Mouse (Mus musculus) cerebellum, postnatal 4 days (tissue): ENCODE measurements around the gene Myo1e.
"Not testable (repeated sequence)": the region's sequence is repeated elsewhere in the genome, so short reads cannot be mapped to it uniquely, and the experiment has no call there.

Experiments used
- DNase-seq, 2 experiments: peaks; one replicate each; pipeline ENCODE4 v3.0.0; 2022; ENCODE audit warnings: low spot score in 2 of 2, mixed read lengths in 1 of 2

Myo1e gene

DNA sequence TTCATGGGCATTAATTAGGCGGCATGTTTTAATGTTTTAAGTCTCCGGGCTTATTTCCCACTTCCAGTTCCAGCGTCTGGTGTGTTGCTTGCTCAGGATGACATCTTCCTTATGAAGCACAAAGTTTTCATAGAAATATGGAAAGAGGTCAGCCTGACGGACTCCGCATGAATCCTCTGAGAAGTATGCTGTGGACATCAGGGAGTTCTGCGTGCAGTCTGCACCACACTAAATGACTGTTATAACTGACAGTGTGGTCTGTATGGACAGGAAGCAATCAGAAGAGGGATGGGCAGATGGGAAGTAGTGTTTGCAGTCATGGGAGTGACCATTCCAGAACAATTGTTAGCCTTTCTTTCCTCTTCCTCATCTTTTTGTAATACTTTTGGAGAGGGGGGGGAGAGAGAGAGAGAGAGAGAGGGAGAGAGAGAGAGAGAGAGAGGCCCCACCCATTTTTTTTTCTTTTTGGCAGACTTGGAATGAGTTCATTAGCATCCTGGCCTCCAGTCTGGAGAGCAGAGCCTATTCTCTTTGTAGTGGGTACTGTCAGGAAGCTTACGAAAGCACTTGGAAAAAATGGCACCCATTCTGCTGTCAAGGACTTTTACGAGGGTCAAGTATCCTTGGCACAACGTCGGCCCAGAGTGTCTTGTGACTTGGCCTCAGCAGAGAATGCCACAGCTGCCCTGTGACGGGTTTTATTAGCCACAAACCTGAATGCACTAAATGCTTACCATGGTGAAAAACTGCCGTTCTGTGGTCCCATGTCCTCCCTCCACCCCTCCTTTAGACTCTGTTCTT lies 42.9 kb downstream of the Myo1e start:
- no peak for DNase-seq

DNA sequence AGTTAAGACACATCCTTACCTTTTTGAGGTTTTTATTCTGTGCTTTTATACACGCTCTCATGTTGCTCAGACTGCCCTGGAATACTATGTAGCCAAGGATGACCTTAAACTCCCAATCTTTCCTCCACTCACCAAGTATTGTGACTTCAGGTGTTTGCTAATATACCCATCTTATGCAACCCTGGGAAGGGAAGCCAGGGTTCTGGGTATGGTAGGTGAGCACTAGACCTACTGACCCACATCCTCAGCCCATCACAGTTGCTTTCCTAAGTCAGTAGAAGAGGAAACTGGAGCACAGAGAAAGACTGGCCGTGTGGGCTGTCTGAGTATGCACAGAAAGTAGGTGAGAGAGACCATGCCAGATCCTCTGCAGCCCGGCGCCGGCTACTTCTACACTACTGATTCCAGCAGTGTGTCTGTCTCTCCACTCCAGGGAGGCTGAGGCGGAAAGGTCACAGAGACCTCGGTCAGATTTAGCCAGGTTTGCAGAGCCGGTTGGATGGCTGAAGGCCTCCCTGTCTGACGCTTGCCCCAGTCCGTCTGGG lies 44.4 kb downstream of the Myo1e start:
- DNase-seq: no peak

DNA sequence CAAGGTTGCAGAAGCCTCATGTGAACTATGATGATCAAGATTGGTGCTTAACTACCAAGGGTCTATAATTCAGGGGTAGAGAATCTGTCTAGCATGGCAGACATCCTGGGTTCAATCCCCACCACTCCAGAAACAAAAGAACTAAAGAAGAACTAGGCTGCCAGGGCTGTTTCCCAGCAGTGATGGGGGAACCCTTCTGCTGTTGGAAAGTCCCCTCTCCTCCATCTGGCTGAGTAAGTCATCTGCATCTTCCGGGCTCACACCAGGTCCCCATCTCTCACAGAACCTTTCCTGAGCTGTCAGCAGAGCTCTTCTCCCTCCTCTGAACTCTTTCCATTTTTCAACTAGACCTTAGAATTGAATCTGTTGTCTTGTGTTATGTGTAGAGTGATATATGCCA lies 45.9 kb downstream of the Myo1e start:
- no peak for DNase-seq

DNA sequence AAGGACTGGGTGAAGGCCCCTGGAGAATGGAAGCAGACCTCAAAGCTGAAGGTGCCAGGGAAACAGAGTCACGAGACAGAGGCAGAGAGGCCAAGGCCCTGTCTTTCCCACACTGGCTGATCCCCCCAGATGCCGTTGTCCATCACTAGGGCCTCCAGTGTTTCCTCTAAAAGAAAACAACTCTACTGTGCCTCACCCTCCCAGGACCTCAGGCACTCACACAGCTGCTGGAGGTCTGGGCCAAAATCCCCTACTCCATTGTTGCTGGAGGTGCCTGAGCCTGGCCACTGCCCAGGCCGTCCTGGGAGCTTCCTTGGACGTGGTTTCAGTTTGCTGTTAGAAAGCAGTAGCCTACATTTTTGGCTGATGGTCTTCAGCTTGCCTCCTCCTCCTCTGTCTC lies 47.9 kb downstream of the Myo1e start:
- DNase-seq: no peak

DNA sequence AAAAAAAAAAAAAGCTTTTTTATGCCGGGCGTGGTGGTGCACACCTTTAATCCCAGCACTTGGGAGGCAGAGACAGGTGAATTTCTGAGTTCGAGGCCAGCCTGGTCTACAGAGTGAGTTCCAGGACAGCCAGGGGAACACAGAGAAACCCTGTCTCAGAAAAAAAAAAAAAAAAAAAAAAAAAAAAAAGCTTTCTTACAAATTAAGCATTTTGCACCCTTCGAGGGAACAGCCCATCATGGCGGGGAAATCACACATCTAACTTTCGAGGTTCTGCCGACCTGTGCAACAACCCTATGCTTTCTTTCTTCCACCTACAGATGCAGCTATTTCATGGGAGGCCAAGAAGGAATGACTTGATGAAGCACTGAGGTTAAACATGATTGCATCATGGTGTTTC lies 48.9 kb downstream of the Myo1e start:
- not testable (repeated sequence) for DNase-seq

DNA sequence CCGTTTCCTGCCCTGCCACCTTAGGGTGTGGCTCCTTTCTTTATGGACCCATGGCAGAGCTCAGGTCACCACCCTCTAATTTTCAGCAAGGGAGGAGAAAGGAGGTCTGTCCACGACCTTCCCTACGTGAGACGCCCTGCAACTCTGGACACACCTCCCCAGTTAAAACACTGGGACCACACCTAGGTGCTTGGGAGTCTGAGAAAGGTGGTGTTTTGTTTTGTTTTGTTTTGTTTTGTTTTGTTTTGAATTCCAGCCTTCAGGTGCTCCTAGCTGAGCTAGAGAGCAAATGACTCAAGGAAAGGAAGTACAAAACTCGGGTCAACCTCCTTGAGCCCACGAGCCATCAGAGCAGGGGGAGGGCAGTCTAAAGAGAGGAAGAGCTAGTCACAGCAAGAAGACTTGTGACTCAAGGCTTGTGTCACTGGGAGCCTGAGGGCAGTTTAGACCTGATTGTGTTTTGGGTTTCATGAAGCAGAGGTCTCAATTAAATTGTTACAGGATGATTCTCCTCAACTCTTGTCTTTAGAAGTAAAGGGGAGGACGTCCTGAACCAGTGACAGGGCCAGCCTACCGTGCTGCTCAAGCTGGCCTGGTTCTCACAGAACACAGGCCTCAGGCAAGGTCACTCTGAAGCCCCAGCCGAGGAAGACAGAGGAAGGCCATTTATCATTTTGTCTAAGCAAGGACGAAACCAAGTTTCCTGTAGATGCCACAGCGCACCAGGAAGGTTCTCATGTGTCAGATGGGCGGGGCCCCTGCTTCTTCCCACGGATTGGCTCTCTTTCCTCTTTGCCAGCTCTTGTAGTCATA lies 50.3 kb downstream of the Myo1e start:
- DNase-seq: no peak

DNA sequence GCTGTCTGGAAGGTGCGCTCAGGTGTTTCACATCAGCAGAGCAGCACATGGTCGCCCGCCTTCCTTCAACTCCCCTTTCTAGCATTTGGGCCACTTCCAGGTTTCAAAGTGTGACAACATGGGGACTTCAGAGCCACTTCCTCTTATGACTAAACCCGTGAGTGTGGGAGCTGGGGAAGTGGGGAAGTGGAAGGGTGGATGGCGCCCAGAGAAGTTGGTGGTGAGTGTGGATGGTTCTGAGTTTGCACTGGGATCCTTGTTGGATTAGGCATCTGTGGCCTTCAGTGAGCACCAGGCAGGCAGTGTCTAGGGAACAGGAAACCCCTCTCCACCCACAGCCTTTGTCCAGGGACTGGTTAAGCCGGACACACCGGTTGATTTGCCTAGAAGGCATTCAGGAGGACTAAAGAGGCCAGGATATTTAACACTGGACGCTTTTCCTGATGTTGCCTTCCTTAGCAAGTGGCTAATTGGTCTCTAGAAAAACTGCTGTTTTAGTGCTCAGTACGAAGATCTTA lies 53.2 kb downstream of the Myo1e start:
- DNase-seq: no peak

DNA sequence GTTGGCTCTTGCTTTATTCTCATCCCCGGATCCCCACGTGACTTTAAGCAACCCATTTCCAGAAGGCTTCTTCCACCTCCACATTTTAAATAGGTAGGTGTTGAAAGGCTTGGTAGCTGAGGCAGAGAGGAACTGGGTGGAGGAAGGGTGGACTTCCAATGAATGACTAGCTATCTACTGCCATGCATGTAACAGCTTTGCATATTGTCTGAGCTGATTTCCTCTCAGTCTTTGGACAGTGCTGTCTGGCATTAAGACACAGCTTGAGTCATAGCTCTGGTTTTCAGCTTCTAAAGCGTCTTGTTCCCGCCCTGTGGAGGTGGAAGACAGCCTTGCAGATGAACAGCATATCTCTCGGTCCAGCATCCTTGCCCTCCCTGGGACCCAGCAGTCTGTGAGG lies 54.5 kb downstream of the Myo1e start:
- no peak for DNase-seq

DNA sequence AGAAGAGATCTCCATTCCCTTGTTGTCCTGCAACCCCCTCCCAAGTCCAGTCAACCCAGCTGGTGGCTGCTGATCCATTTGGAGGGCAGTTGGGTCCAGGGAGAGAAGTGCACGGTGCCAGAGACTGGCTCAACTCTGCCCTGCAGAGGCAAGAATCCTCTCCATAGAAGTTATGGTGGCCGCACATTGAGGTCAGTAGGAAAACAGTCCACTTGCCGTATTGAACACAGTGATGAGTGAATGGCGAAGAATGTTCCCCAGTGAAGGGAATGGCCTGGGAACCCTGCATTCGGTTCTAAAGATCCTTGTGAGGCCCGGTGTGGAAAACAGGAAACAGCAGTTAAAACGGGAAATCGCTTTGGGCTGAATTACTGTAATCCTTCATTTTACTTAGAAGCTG lies 56.0 kb downstream of the Myo1e start:
- DNase-seq: no peak

DNA sequence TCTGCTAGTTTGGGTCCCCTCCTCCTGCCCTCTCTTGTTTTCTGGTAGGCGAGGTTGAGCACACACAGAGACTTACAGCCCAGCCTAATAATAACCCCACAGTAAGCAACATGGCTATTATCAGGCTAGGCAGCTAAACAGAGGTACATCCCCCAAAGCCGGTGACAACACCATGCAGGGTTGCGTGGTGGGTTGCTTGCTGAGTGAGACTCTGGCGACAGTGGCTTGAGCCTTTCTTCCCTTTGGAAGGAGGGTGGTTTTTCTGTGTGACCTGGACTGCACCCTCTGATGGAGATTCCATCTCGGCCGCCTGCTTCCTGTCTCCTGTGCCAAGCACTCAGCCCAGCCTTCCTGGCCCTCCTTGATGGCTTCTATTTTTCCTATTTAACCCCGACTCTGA lies 56.6 kb downstream of the Myo1e start:
- DNase-seq: no peak

DNA sequence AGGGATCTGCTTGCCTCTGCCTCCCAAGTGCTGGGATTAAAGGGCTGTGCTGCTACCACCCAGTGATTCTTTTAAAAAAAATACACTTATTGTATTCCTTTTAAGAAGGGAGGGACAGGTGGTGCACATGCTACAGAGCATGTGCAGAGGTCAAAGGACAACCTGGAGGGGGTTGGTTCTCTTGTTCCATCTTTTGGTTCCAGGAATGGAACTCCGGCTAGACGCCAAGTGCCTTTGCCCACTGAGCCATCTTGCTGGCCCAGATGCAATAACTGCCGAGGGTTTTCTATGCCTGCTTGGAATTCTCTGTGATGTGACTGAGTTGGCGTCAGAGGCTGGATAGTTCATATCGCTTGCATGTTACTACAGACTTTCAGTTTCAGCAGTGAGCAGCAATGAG lies 58.4 kb downstream of the Myo1e start:
- DNase-seq: no peak

DNA sequence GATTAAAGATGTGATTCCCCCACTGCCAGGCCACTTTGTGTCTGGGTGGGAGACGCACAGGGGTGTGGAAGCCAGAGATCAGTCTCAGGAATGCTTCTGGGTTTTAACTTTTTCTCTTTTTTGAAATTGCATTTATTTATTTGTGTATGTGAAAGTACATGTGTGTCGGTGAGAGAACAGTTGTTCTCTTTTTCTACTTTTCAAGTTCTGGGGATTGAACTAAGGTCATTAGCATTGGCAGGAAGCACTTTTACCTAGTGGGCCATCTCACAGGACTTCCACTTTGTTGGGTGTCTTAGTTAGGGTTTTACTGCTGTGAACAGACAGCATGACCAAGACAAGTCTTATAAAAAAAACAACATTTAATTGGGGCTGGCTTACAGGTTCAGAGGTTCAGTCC lies 59.0 kb downstream of the Myo1e start:
- DNase-seq: no peak

DNA sequence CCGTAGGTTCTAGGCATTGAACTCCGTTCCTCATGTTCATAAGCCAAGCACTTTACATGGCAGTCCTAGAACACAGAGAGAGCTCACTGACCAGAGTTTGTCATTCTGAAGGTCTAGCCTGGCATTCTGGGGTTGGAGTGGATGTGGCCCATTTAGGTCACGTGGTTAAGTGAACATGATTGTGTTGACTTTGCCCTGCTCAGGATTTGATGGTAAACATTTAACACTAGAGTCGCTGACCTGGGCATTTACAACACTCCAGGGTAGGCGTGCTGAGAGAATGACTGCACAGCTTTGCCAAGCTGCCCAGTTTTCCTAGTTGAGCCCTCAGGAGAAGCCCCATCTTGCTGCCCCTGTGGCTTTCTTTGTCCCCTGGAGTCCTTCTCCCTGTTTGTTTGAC lies 60.0 kb downstream of the Myo1e start:
- no peak for DNase-seq

DNA sequence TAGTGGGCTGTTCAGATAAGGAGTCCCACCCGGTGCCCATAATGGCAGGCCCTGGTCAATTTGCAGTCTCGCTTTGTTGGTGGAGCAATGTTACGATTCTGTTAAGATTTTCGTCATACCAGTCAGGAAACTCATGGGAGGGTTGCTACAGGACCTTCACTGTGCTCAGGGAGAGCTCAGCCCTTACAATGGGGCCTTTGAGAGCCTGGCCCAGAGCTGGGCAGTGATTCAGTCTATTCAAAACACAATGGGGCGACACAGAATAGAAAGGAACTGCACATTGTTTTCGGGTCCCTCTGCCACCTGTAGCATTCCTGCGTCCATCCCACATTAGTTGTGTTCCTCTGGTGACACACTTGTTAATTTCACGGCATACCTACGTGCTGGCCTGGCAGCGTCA lies 62.2 kb downstream of the Myo1e start:
- DNase-seq: no peak

DNA sequence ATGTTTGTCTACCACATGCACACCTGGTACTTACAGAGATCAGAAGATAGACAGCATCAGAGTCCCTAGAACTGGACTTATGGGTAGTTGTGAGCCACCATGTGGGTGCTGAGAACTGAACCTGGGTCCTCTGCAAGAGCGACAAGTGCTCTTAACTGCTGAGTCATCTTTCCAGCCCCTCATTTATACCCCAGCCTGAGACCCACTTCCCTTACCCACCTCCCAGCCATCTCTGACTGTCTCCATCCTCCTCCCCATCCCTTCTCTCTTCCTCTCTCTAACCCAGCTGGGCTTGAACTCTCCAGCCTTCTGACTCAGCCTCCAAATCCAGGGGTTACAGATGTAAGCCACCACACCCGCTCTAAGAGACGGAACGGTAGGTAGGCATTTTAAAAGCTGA lies 63.3 kb downstream of the Myo1e start:
- DNase-seq: no peak

DNA sequence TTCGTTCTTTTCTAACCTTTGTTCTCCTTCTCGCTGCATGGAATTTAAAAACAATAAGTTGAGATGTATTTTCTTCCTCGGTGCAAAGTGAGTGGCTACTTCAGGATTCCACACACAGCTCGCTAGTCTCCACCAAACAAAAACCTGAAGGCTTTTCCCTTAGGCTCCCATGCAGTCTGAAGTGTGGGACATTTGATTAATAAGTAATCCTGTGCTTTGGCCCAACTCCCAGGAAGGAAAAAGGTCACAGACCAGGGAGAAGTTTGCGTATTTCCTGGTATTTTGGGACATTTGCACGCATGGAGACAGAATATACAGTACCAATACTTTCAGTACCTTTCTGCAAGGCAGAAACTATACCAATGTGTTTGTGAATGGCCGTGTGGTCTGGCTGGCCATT lies 64.0 kb downstream of the Myo1e start:
- DNase-seq: no peak

DNA sequence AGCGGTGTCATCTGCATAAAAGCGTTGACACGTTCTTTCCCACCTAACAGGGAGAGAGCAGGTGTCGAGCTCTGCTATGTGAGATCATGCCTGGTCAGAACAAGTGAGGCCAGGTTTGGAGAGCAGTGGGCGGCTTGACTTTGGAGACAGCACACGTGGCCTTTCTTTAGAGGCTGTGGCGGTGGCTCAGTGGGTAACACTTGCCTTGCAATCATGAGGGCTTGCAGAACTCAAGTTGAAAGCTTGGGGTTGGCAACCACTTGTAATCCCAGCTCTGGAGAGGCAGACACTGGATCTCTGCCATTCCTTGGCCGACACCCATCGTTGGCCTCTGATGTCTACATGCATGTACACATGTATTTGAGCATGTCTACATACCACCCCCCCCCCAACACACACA lies 64.5 kb downstream of the Myo1e start:
- DNase-seq: no peak

DNA sequence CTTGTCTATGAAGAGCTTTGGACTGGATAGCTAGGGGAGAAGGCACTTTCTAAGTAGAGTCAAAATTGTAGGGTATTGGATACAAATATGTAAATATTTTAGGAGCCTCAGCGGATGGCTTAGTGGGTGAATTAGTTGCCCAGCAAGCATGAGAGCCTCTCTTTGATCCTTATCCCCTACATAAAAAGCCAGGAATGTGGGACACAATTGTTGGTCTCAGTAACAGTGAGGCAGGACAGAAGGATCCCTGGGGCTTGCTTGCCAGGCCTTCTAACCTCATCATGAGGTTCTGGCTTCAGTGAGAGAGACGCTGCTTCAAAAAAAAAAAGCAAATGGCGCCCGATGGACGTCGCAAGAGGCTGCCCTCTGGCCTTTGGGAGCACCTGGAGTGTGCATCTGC lies 66.9 kb downstream of the Myo1e start:
- DNase-seq: no peak

DNA sequence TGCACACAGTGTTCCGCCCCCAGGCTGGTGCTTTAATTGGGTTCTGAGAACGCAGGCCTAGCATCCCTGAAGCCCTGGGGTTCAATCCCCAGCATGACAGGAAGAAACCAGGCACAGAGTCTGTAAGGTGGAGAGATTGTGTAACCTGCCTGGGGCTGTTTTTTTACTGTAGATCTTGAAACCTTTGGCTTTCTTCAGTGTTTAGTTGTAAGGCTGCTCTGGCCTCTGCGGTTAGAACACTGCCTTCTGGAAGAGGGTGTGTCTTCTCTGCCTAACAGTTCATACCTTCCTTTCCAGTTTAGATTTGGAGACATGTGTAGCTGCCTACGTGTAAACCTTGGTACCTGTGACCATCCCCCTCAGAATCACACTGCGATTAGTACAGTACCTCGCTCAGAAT lies 67.3 kb downstream of the Myo1e start:
- no peak for DNase-seq

DNA sequence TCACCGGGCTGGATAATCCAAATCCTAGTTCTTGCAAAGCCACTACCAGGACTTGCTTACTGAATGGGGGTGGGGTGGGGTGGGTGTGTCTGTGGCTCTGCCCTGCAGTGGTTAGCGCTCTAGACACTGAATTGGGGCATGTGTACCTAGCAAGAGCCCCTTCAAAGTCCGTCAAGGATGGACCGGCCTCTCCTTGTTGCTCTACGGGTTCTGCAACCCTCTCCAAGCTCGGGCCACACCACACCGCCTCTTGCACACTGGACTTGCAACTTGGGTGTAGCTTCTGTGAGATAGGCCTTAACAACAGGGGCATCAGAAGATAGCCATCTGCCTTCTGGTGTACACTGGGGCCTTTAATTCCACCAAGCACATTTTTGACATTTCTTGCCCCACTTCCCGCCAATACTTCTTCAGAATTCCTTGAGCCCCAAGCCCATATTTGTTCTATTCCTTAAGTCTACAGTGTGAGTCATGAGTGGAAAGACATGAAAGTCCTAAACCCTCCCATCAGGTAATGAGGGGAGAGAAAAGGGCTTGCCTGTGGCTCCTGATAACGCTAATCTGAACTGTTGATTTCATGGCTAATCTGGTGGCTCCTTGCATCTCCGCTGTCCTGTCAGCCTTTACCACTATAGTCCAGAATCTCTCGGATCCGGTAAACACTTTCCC lies 67.9 kb downstream of the Myo1e start:
- DNase-seq: no peak

DNA sequence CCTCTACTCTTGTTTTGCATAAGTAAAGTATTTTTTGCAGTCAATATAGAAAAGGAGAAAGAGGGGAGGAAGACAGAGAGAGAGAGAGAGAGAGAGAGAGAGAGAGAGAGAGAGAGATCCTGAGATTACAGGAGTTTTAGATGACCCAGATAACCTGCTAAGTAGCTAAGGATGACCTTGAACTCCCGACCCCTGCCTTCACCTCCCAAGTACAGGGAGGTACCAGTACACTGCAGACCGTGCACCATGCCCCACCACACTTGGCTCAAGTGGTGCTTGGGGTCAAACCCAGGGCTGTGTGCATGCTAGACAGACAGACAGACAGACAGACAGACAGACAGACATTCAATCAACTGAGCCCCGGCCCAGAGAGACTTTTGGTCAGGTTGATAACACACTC lies 69.9 kb downstream of the Myo1e start:
- no peak for DNase-seq

DNA sequence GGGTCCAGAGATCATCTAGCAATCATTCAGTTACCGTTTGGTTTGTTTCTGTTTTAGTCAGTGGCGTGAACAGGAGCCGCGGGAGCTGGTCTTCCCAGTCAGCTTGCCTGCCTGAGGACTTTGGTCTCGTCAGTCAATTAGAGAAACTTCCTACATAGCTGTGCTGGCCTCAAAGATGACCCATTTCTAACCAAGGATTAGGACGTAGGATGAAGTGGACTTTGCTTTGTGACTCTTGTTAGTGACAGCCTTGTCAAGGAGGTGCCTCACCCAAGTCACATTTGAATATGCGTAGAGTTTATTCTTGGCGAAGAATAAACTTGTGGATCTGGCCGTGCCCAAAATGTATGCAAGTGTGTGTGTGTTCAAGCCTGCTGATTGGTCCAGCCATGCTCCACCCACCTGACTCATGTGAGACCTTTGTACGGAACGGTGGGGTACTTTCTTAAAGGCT lies 70.4 kb downstream of the Myo1e start:
- DNase-seq: no peak
